ENCODE assay signal across 27 mouse cellular contexts in the genomic region with DNA sequence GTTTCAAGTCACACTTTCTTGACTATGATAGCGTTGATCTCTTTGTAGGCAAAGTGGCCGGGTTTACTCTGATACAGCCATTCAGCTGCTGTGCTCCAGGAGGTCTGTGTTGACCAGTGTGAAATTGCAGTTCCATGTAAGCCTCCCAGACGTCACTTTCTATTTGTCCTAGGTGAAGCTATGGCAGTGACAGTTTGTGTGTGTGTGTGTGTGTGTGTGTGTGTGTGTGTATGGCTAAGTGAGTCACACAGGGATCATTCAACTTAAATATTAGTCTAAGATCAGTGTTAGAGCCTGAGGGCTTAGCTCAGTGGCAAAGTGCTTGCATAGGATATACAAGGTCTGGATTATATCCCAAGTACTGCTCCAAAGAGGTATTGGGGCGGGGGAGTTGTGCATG.
A peak's percentile ranks its signal among the peaks of the same experiment; 100 is the strongest.
DNase-seq lines count a peak whose midpoint lies in the region; ATAC-seq and TF ChIP-seq lines count a peak whose summit lies in the region.
"Had no signal": no experiment of that assay in that cellular context is flagged by ENCODE, and none has a peak within 500 bp of the region (broad histone marks: within the 10 kb centered on the region; RNA-seq: fewer than 3 reads in every experiment).

No protein-coding gene starts in this region.

- peak overlapping the region; percentile 16; the same call in 1 of the 2 replicates for H3K27ac ChIP-seq in gastrocnemius, adult 2 months
- 0 out of 2 replicates have a peak overlapping the region, but pooled peaks have one; percentile 17 for H3K27ac ChIP-seq in heart, postnatal 0 days (ENCODE audit: low read depth)
- no peak overlapping the region for H3K27ac ChIP-seq in stomach, embryonic 16.5 days (ENCODE audit: low read length)
- no peak overlapping the region for H3K27ac ChIP-seq in neural tube, embryonic 15.5 days (replicated peaks)
- H3K27ac ChIP-seq: embryonic facial prominence, embryonic 10.5 days; embryonic facial prominence, embryonic 13.5 days; forebrain, embryonic 12.5 days; heart, embryonic 15.5 days; hindbrain, embryonic 10.5 days; hindbrain, embryonic 13.5 days; intestine, embryonic 15.5 days had no signal

- H3K9me3 ChIP-seq in heart, postnatal 0 days (replicated peaks; ENCODE audit: control insufficient read depth, low read length): no peaks in the 10 kb centered on the region
- no peaks in the 10 kb centered on the region for H3K9me3 ChIP-seq in stomach, embryonic 16.5 days (replicated peaks; ENCODE audit: control insufficient read depth, low read length)
- no peaks in the 10 kb centered on the region for H3K9me3 ChIP-seq in neural tube, embryonic 15.5 days (replicated peaks)
- H3K9me3 ChIP-seq: heart, embryonic 15.5 days; intestine, embryonic 15.5 days had no signal

- H3K4me1 ChIP-seq in heart, postnatal 0 days (ENCODE audit: control insufficient read depth, insufficient read depth): peaks cover 60% of the 10 kb centered on the region
- peaks cover 16% of the 10 kb centered on the region for H3K4me1 ChIP-seq in stomach, embryonic 16.5 days (ENCODE audit: control insufficient read depth, insufficient read depth, low read length)
- H3K4me1 ChIP-seq in neural tube, embryonic 15.5 days: peaks cover 35% of the 10 kb centered on the region
- H3K4me1 ChIP-seq: intestine, embryonic 15.5 days had no signal

- no peak overlapping the region for H3K9ac ChIP-seq in heart, postnatal 0 days (replicated peaks; ENCODE audit: low read depth, low read length)
- no peak overlapping the region for H3K9ac ChIP-seq in stomach, embryonic 16.5 days (ENCODE audit: low read length)
- no peak overlapping the region for H3K9ac ChIP-seq in neural tube, embryonic 15.5 days (replicated peaks)
- H3K9ac ChIP-seq: embryonic facial prominence, embryonic 13.5 days; forebrain, embryonic 12.5 days; heart, embryonic 15.5 days; hindbrain, embryonic 13.5 days; intestine, embryonic 15.5 days had no signal

- H3K4me2 ChIP-seq in heart, postnatal 0 days (ENCODE audit: low read depth, low read length): no peak overlapping the region
- no peak overlapping the region for H3K4me2 ChIP-seq in stomach, embryonic 16.5 days (ENCODE audit: low read depth, low read length)
- no peak overlapping the region for H3K4me2 ChIP-seq in neural tube, embryonic 15.5 days
- H3K4me2 ChIP-seq: embryonic facial prominence, embryonic 13.5 days; forebrain, embryonic 12.5 days; heart, embryonic 11.5 days; heart, embryonic 15.5 days; hindbrain, embryonic 13.5 days; intestine, embryonic 15.5 days had no signal

- no peak for ATAC-seq in heart, postnatal 0 days (ENCODE audit: insufficient read depth, low read depth)
- ATAC-seq in stomach, embryonic 16.5 days (ENCODE audit: insufficient read depth, low FRiP score): peak; percentile 53; the same call in 1 of the 2 replicates
- ATAC-seq in neural tube, embryonic 15.5 days (ENCODE audit: low FRiP score): no peak
- ATAC-seq: activated CD4-positive, CD25-positive, alpha-beta regulatory T cell, adult 4 months; forebrain, embryonic 16.5 days; hindbrain, embryonic 16.5 days; intestine, embryonic 15.5 days had no signal

- H3K4me3 ChIP-seq in gastrocnemius, adult 2 months: no peak overlapping the region
- no peak overlapping the region for H3K4me3 ChIP-seq in heart, postnatal 0 days (ENCODE audit: low read depth, low read length)
- no peak overlapping the region for H3K4me3 ChIP-seq in stomach, embryonic 16.5 days (replicated peaks; ENCODE audit: low read length)
- no peak overlapping the region for H3K4me3 ChIP-seq in neural tube, embryonic 15.5 days (replicated peaks)
- H3K4me3 ChIP-seq: embryonic facial prominence, embryonic 10.5 days; embryonic facial prominence, embryonic 13.5 days; erythroblast, embryonic 14.5 days; forebrain, embryonic 12.5 days; heart, embryonic 15.5 days; hindbrain, embryonic 10.5 days; hindbrain, embryonic 13.5 days; intestine, embryonic 15.5 days had no signal

- H3K27me3 ChIP-seq in heart, postnatal 0 days (ENCODE audit: control insufficient read depth, insufficient read depth, low read length): no peaks in the 10 kb centered on the region
- H3K27me3 ChIP-seq in stomach, embryonic 16.5 days (ENCODE audit: control insufficient read depth, insufficient read depth, low read length): no peaks in the 10 kb centered on the region
- H3K27me3 ChIP-seq in neural tube, embryonic 15.5 days (replicated peaks): no peaks in the 10 kb centered on the region
- H3K27me3 ChIP-seq: embryonic facial prominence, embryonic 13.5 days; forebrain, embryonic 12.5 days; heart, embryonic 15.5 days; hindbrain, embryonic 13.5 days; intestine, embryonic 15.5 days had no signal

- no peaks in the 10 kb centered on the region for H3K36me3 ChIP-seq in heart, postnatal 0 days (replicated peaks; ENCODE audit: control insufficient read depth, insufficient read depth, low read length)
- no peaks in the 10 kb centered on the region for H3K36me3 ChIP-seq in stomach, embryonic 16.5 days (ENCODE audit: control insufficient read depth, insufficient read depth, low read length)
- peaks cover 6% of the 10 kb centered on the region; the same call in 1 of the 2 replicates for H3K36me3 ChIP-seq in neural tube, embryonic 15.5 days
- H3K36me3 ChIP-seq: heart, embryonic 15.5 days; intestine, embryonic 15.5 days had no signal

- TF ChIP-seq CTCF in gastrocnemius, adult 2 months (IDR thresholded peaks at IDR 0.05): no peak
- TF ChIP-seq CTCF in heart, postnatal 0 days (IDR thresholded peaks at IDR 0.05; ENCODE audit: low read depth): no peak

- TF ChIP-seq EP300 in heart, postnatal 0 days (IDR thresholded peaks at IDR 0.05; ENCODE audit: low read depth): no peak

- WGBS in heart, postnatal 0 days: 52% methylated on average over 4 of the region's 4 CpGs
- WGBS in stomach, embryonic 16.5 days: 66% methylated on average over 4 of the region's 4 CpGs
- 83% methylated on average over 4 of the region's 4 CpGs for WGBS in neural tube, embryonic 15.5 days

- intact Hi-C loops in gastrocnemius, adult 2 months (cut with DNase I): no loop called here

- DNase-seq in gastrocnemius, adult 2 months: no peak
- DNase-seq in gastrocnemius, adult 18-20 months (ENCODE audit: low spot score): no peak
- DNase-seq in heart, postnatal 0 days (ENCODE audit: low spot score): no peak
- no peak for DNase-seq in heart, adult 8-10 months (ENCODE audit: low spot score)
- DNase-seq: adrenal gland, adult 8-10 months; adrenal gland, postnatal 25 days; cerebellum, adult 11-12 months; cerebellum, adult 8-10 months; cerebellum, postnatal 10 days; cerebellum, postnatal 36 days; embryo, embryonic 11 days; gastrocnemius, postnatal 25 days; heart, adult 18-20 months had no signal

Comparison
In these comparisons a context has a peak if more than half of its experiments do, and no peak if none do; other contexts are left out.
1. H3K27ac ChIP-seq: peak in gastrocnemius, adult 2 months (single experiment) and heart, postnatal 0 days (single experiment); none in stomach, embryonic 16.5 days (single experiment) and neural tube, embryonic 15.5 days (single experiment).